Mouse (Mus musculus) MEL (cell line): Measurements from ENCODE around the gene Nfia. TPM values are rescaled to one million over a fixed set of nuclear protein-coding genes. Genes with fewer than 3 reads are reported as not detected.
A peak's percentile ranks its signal among the peaks of the same experiment; 100 is the strongest.

Experiments used
- DNase-seq: peaks from one replicate; pipeline ENCODE4 v3.0.0; 2011; ENCODE audit warnings: low read depth, low spot score
- H3K27ac ChIP-seq: 2 replicates; pipeline ENCODE4 v1.5.1; 2012; ENCODE audit warnings: low read depth, mild to moderate bottlenecking, control low read depth, low read length, moderate library complexity; ENCODE audit not compliant: control insufficient read depth
- H3K27me3 ChIP-seq, 2 experiments: fragments of 150-350 bp in 1 of 2; sonication (generic) in 1 of 2; 2 replicates each; pipeline ENCODE4 v1.6.1; 2012; ENCODE audit warnings: low read length in 2 of 2, mild to moderate bottlenecking in 2 of 2, improper control_type of control experiment in 1 of 2, moderate library complexity in 1 of 2; ENCODE audit not compliant: insufficient read depth in 2 of 2, control insufficient read depth in 1 of 2
- H3K36me3 ChIP-seq, 2 experiments: 2 replicates each; pipeline ENCODE4 v1.6.1; 2012 to 2014; ENCODE audit warnings: low read length in 2 of 2, improper control_type of control experiment in 1 of 2, inconsistent platforms in 1 of 2, mild to moderate bottlenecking in 1 of 2; ENCODE audit not compliant: insufficient read depth in 2 of 2, control insufficient read depth in 1 of 2
- H3K4me1 ChIP-seq, 2 experiments: fragments of 150-350 bp in 1 of 2; sonication (generic) in 1 of 2; 2 replicates each; pipeline ENCODE4 v1.6.1; 2012; ENCODE audit warnings: low read length in 2 of 2, improper control_type of control experiment in 1 of 2, mild to moderate bottlenecking in 1 of 2; ENCODE audit not compliant: insufficient read depth in 2 of 2, control insufficient read depth in 1 of 2
- H3K4me3 ChIP-seq, 2 experiments: fragments of 150-350 bp in 1 of 2; sonication (generic) in 1 of 2; 2 replicates each; pipeline ENCODE4 v1.5.1; 2012; ENCODE audit warnings: low read depth in 2 of 2, low read length in 2 of 2, mild to moderate bottlenecking in 2 of 2, moderate library complexity in 2 of 2, control low read depth in 1 of 2, improper control_type of control experiment in 1 of 2; ENCODE audit not compliant: control insufficient read depth in 1 of 2, insufficient read depth in 1 of 2
- H3K79me2 ChIP-seq: 2 replicates; pipeline ENCODE4 v1.6.1; 2012; ENCODE audit warnings: mild to moderate bottlenecking, low read length, moderate library complexity; ENCODE audit not compliant: control insufficient read depth, poor library complexity, insufficient read depth
- H3K9ac ChIP-seq: 2 replicates; pipeline ENCODE4 v1.6.1; 2012; ENCODE audit warnings: low read depth, mild to moderate bottlenecking, control low read depth, low read length, moderate library complexity; ENCODE audit not compliant: control insufficient read depth, poor library complexity, severe bottlenecking
- H3K9me3 ChIP-seq: fragments of 150-350 bp; sonication (generic); replicated peaks from 2 replicates; pipeline ENCODE4 v1.6.1; 2012; ENCODE audit warnings: mild to moderate bottlenecking, low read length, improper control_type of control experiment, moderate library complexity; ENCODE audit not compliant: insufficient read depth
- BHLHE40 ChIP-seq: IDR thresholded peaks from 2 replicates; pipeline ENCODE4 v1.6.1; 2012; ENCODE audit warnings: low read depth, mild to moderate bottlenecking, inconsistent platforms, low read length, improper control_type of control experiment, borderline replicate concordance
- CHD2 ChIP-seq: IDR thresholded peaks from 2 replicates; pipeline ENCODE4 v1.6.1; 2011; ENCODE audit warnings: low read length, improper control_type of control experiment
- CTCF ChIP-seq, 3 experiments: IDR thresholded peaks in 2 of 3; conservative IDR thresholded peaks in 1 of 3; 2 replicates each; pipeline ENCODE4 v1.5.1; 2011 to 2012; ENCODE audit warnings: low read length in 3 of 3, low read depth in 2 of 3, mild to moderate bottlenecking in 2 of 3, improper control_type of control experiment in 1 of 3, inconsistent platforms in 1 of 3, mixed read lengths in 1 of 3, moderate library complexity in 1 of 3; ENCODE audit not compliant: control insufficient read depth in 1 of 3, insufficient read depth in 1 of 3, poor library complexity in 1 of 3, severe bottlenecking in 1 of 3
- ETS1 ChIP-seq: IDR thresholded peaks from 2 replicates; pipeline ENCODE4 v1.6.1; 2012; ENCODE audit warnings: low read depth, mild to moderate bottlenecking, inconsistent platforms, low read length, improper control_type of control experiment, moderate library complexity
- GABPA ChIP-seq: IDR thresholded peaks from 2 replicates; pipeline ENCODE4 v1.6.1; 2012; ENCODE audit warnings: low read depth, mild to moderate bottlenecking, inconsistent platforms, low read length, improper control_type of control experiment, moderate library complexity
- GATA1 ChIP-seq: IDR thresholded peaks from 2 replicates; pipeline ENCODE4 v1.6.1; 2011; ENCODE audit warnings: low read depth, low read length, improper control_type of control experiment
- HCFC1 ChIP-seq: IDR thresholded peaks from 2 replicates; pipeline ENCODE4 v1.6.1; 2012; ENCODE audit warnings: low read depth, mild to moderate bottlenecking, inconsistent platforms, low read length, improper control_type of control experiment, moderate library complexity
- JUND ChIP-seq: IDR thresholded peaks from 2 replicates; pipeline ENCODE4 v1.6.1; 2011; ENCODE audit warnings: low read depth, mild to moderate bottlenecking, improper control_type of control experiment, low read length
- KAT2A ChIP-seq: conservative IDR thresholded peaks from 2 replicates; pipeline ENCODE4 v1.6.1; 2012; ENCODE audit warnings: low read depth, low read length, improper control_type of control experiment, inconsistent platforms
- MAX ChIP-seq: IDR thresholded peaks from 2 replicates; pipeline ENCODE4 v1.6.1; 2011; ENCODE audit warnings: low read length, improper control_type of control experiment
- MXI1 ChIP-seq: IDR thresholded peaks from 2 replicates; pipeline ENCODE4 v1.6.1; 2011; ENCODE audit warnings: mild to moderate bottlenecking, low read depth, low read length, improper control_type of control experiment
- MYC ChIP-seq: IDR thresholded peaks from 2 replicates; pipeline ENCODE4 v1.6.1; 2011; ENCODE audit warnings: low read depth, mild to moderate bottlenecking, low read length, improper control_type of control experiment, moderate library complexity
- NELFE ChIP-seq: IDR thresholded peaks from 2 replicates; pipeline ENCODE4 v1.6.1; 2011; ENCODE audit warnings: low read depth, low read length, improper control_type of control experiment
- NRF1 ChIP-seq: IDR thresholded peaks from 2 replicates; pipeline ENCODE4 v1.6.1; 2014; ENCODE audit warnings: low read depth, mild to moderate bottlenecking, inconsistent platforms, low read length, improper control_type of control experiment, moderate library complexity; ENCODE audit not compliant: poor library complexity, insufficient read depth, severe bottlenecking
- POLR2AphosphoS5 ChIP-seq: IDR thresholded peaks from 2 replicates; pipeline ENCODE4 v1.6.1; 2012; ENCODE audit warnings: low read depth, borderline replicate concordance, mild to moderate bottlenecking, inconsistent platforms, low read length, moderate library complexity, mixed read lengths
- RAD21 ChIP-seq: IDR thresholded peaks from 2 replicates; pipeline ENCODE4 v1.6.1; 2011; ENCODE audit warnings: mild to moderate bottlenecking, low read depth, low read length, improper control_type of control experiment
- RCOR1 ChIP-seq: IDR thresholded peaks from 2 replicates; pipeline ENCODE4 v1.6.1; 2012; ENCODE audit warnings: low read depth, mild to moderate bottlenecking, inconsistent platforms, low read length, improper control_type of control experiment
- SIN3A ChIP-seq: IDR thresholded peaks from 2 replicates; pipeline ENCODE4 v1.6.1; 2012; ENCODE audit warnings: low read length, improper control_type of control experiment, inconsistent platforms
- SMC3 ChIP-seq: IDR thresholded peaks from 2 replicates; pipeline ENCODE4 v1.6.1; 2011; ENCODE audit warnings: low read depth, low read length, improper control_type of control experiment
- TBP ChIP-seq: IDR thresholded peaks from 2 replicates; pipeline ENCODE4 v1.8.0; 2011; ENCODE audit warnings: low read depth, low read length, improper control_type of control experiment
- USF1 ChIP-seq: IDR thresholded peaks from 2 replicates; pipeline ENCODE4 v1.6.1; 2014; ENCODE audit warnings: low read depth, mild to moderate bottlenecking, inconsistent platforms, low read length, improper control_type of control experiment, moderate library complexity
- ZC3H11A ChIP-seq: IDR thresholded peaks from 2 replicates; pipeline ENCODE4 v1.6.1; 2012; ENCODE audit warnings: low read depth, mild to moderate bottlenecking, inconsistent platforms, low read length, improper control_type of control experiment
- ZMIZ1 ChIP-seq: IDR thresholded peaks from 2 replicates; pipeline ENCODE4 v1.6.1; 2012; ENCODE audit warnings: low read depth, mild to moderate bottlenecking, inconsistent platforms, low read length, improper control_type of control experiment, moderate library complexity
- polyA plus RNA-seq, 2 experiments: library from polyadenylated mRNA; stranded (reverse) in 1 of 2; unstranded in 1 of 2; fragments of >175 nt in 1 of 2; fragments of >200 nt in 1 of 2; gene quantifications; 2 replicates each; pipeline versions ENCODE4 v1.2.1 to v1.2.4; 2012; ENCODE audit warnings: low replicate concordance in 2 of 2, low read depth in 1 of 2; ENCODE audit not compliant: insufficient read length in 2 of 2, insufficient read depth in 1 of 2, missing spikeins in 1 of 2
- total RNA-seq: library from RNA; depleted of rRNA; stranded (reverse); fragments of 300-350 nt; gene quantifications from 2 replicates; pipeline ENCODE4 v1.2.3, GENCODE M21; 2012

Gene Nfia
- total and polyA plus RNA-seq, 3 experiments, result 10.2 to 20.5 (median 13.4) TPM

DNA sequence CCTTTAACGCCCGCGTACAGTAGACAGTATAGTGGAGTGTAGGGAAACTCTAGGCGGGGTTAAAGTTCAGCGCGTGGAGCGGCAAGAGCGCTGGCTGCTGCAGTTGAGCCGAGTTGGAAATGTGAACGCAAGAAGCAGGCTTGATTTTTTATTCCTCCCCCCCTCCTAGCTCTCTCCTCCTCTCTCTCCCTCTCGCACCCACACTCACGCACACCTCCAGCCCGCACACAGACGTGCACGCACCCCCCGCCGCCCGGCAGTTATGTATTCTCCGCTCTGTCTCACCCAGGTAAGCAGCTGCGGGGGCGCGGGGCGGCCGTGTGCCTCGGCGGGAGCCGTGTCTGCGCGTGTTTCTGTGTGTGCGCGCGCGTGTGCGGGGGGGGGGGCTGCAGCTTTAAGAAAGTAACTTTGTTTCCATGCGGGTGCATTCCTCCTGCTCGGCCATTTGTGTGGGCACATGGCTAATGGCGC, 5.2 kb downstream of the Nfia start, which contains the start of gene E130114P18Rik (continued):
- TF ChIP-seq GATA1, result no peak
- TF ChIP-seq CHD2, result no peak
- no peak for TF ChIP-seq ZC3H11A
- no peak for TF ChIP-seq JUND
- 0 out of 2 replicates have a peak, but pooled peaks have one; percentile 27 for TF ChIP-seq ZMIZ1
- TF ChIP-seq NELFE, result peak; percentile 44
- no peak for TF ChIP-seq NRF1
- TF ChIP-seq KAT2A, result no peak
- TF ChIP-seq USF1, result no peak
- TF ChIP-seq BHLHE40, result no peak
- peak; percentile 80 for TF ChIP-seq MXI1
- no peak for TF ChIP-seq SMC3
- no peak for TF ChIP-seq RAD21
- no peak for TF ChIP-seq GABPA
- TF ChIP-seq POLR2AphosphoS5, result no peak
- TF ChIP-seq TBP, result peak; percentile 62; the same call in 1 of the 2 replicates
- TF ChIP-seq MYC, result peak; percentile 54
- no peak for TF ChIP-seq CTCF (IDR thresholded peaks at IDR 0.05 in 2 of 3, conservative IDR thresholded peaks at IDR 0.05 in 1 of 3; ENCODE audit: control insufficient read depth in 1 of 3, insufficient read depth in 1 of 3, low read depth in 2 of 3, low read length in 3 of 3, poor library complexity in 1 of 3, severe bottlenecking in 1 of 3)
- peak; percentile 37 for TF ChIP-seq SIN3A
- peak; percentile 60; the same call in 1 of the 2 replicates for TF ChIP-seq MAX
- no peak for TF ChIP-seq RCOR1
- peak; percentile 31; the same call in 1 of the 2 replicates for TF ChIP-seq HCFC1

DNA sequence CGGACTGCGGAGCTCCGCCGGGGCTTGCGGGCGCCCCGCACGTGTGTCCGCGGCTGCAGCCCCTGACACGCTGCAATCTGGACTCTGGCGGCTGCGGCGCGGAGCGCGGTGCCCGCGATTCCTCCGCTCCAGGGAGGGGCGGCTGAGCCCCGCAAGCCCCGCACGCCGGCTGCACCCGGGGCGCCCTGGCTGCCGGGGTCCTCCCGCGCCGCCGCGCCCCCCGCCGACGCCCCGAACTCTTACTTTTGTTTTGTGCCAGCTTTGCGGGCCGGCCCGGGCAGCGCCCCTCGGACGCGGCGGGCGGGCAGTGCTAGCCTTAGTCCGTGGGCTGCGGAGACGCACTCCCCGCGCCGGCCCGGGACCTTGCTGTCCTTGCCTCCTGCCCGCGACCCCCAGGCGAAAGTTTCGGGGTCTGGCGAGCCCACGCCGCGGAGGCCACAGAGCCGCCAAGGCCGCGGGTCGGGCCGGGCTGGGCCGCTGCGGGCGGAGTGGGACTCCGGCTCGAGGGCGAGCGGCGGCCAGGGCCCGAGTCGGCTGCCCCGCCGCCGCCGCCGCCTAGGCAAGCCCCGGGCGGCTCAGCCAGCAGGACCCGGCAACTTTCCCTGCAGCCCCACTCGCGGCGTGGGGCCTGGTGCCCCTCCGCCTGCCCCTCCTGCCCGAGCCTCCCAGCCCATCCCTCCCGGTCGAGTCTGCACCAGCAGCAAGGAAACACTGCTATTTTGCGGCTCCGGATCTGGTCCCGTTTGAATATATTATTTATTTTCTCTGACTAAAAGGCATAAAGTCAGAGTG, 5.9 kb downstream of the Nfia start:
- H3K9me3 ChIP-seq, result no peaks in the 10 kb centered on the region
- H3K36me3 ChIP-seq, result peaks cover 9 to 21% of the 10 kb centered on the region in 2 experiments
- peak overlapping the region; percentile 91 for H3K27ac ChIP-seq
- TF ChIP-seq ETS1 (no peak), SIN3A (peak; percentile 51; the same call in 1 of the 2 replicates)
- H3K9ac ChIP-seq, result peak overlapping the region; percentile 92
- H3K4me1 ChIP-seq, result peaks cover 11 to 14% of the 10 kb centered on the region in 2 experiments; a peak in 3 of 4 replicates
- peak overlapping the region; percentile 74 to 94 for H3K4me3 ChIP-seq
- no peak for DNase-seq
- no peaks in the 10 kb centered on the region for H3K27me3 ChIP-seq
- H3K79me2 ChIP-seq, result peaks cover 61% of the 10 kb centered on the region
